Mouse (Mus musculus) gastrocnemius, postnatal 25 days (tissue): ENCODE data around the gene Hoxd13. TPM values are rescaled to one million over a fixed set of nuclear protein-coding genes. Genes with fewer than 3 reads are reported as not detected.

ENCODE experiments used
- DNase-seq: peaks from one replicate; pipeline ENCODE4 v3.0.0; 2022
- total RNA-seq, 2 experiments: library from RNA; stranded (reverse); gene quantifications; 1 replicate in 1 of 2; 2 replicates in 1 of 2; pipeline ENCODE4 v1.2.3; 2021

Gene Hoxd13
- total RNA-seq, 2 experiments from 2014 or later, result not detected

GRCm38 (mm10) chr2:74661685-74662084 is 6.4 kb upstream of the Hoxd13 start:
- DNase-seq, result no peak

- no peak for DNase-seq
These were observed 4.7 kb upstream of the Hoxd13 start for GRCm38 (mm10) chr2:74663291-74663925.

GRCm38 (mm10) chr2:74666411-74666810 is 1.7 kb upstream of the Hoxd13 start:
- DNase-seq, result no peak

- no peak for DNase-seq
These were observed 794 bp upstream of the Hoxd13 start for GRCm38 (mm10) chr2:74667191-74667841.

GRCm38 (mm10) chr2:74668370-74669229 is 490 bp downstream of the Hoxd13 start:
- no peak for DNase-seq

- no peak for DNase-seq
These were observed 1.1 kb downstream of the Hoxd13 start for GRCm38 (mm10) chr2:74669230-74669578.

- DNase-seq, result no peak
These were observed 1.6 kb downstream of the Hoxd13 start for GRCm38 (mm10) chr2:74669650-74670235.

- DNase-seq, result no peak
These were observed 2.6 kb downstream of the Hoxd13 start for GRCm38 (mm10) chr2:74670632-74671188.

GRCm38 (mm10) chr2:74671847-74672246 is 3.7 kb downstream of the Hoxd13 start:
- DNase-seq, result no peak

GRCm38 (mm10) chr2:74672481-74673362 is 4.6 kb downstream of the Hoxd13 start:
- DNase-seq, result no peak

GRCm38 (mm10) chr2:74673835-74674425 is 5.8 kb downstream of the Hoxd13 start:
- DNase-seq, result no peak

GRCm38 (mm10) chr2:74674881-74675665 is 7.0 kb downstream of the Hoxd13 start, which contains the start of gene Hoxd12:
TSS of gene Hoxd12 (plus strand) at chr2:74675013.
- no peak for DNase-seq

- DNase-seq, result no peak
These were observed 7.7 kb downstream of the Hoxd13 start for GRCm38 (mm10) chr2:74675666-74676282.

GRCm38 (mm10) chr2:74676376-74677052 is 8.4 kb downstream of the Hoxd13 start:
- DNase-seq, result no peak

- DNase-seq, result no peak
These were observed 9.0 kb downstream of the Hoxd13 start for GRCm38 (mm10) chr2:74677106-74677505.

GRCm38 (mm10) chr2:74678891-74679595 is 10.9 kb downstream of the Hoxd13 start, which contains the start of gene Hoxd11:
TSS of gene Hoxd11 (plus strand) at chr2:74679557.
- DNase-seq, result no peak

- no peak for DNase-seq
These were observed 11.5 kb downstream of the Hoxd13 start for GRCm38 (mm10) chr2:74679596-74679971.

- DNase-seq, result no peak
These were observed 11.9 kb downstream of the Hoxd13 start for GRCm38 (mm10) chr2:74679980-74680379.
